Mouse (Mus musculus) midbrain, embryonic 12.5 days (tissue): ENCODE measurements at regions not wholly inside any gene's neighbourhood (a gene's known extent, or its start where the extent isn't known, plus 50 kb on each side); places are given as distances from the start of the nearest gene placed in this dataset.
A peak's percentile ranks its signal among the peaks of the same experiment; 100 is the strongest.

Source experiments
- ATAC-seq: fragments of 200-750 bp; cut with Nextera tagmentation; 2 replicates; pipeline ENCODE4 v1.8.0; 2017; ENCODE audit warnings: low read depth, moderate TSS enrichment, moderate library complexity; ENCODE audit not compliant: low FRiP score
- H3K27ac ChIP-seq: fragments of 300-500 bp; sonication (generic); replicated peaks from 2 replicates; pipeline ENCODE4 v1.5.1; 2016; ENCODE audit warnings: mild to moderate bottlenecking
- H3K27me3 ChIP-seq: fragments of 300-500 bp; sonication (generic); 2 replicates; pipeline ENCODE4 v1.6.1; 2016; ENCODE audit warnings: mild to moderate bottlenecking
- H3K36me3 ChIP-seq: fragments of 300-500 bp; sonication (generic); 2 replicates; pipeline ENCODE4 v1.6.1; 2016
- H3K4me1 ChIP-seq: fragments of 300-500 bp; sonication (generic); 2 replicates; pipeline ENCODE4 v1.6.1; 2016
- H3K4me2 ChIP-seq: fragments of 300-500 bp; sonication (generic); replicated peaks from 2 replicates; pipeline ENCODE4 v1.6.1; 2016; ENCODE audit warnings: mild to moderate bottlenecking, moderate library complexity
- H3K4me3 ChIP-seq: fragments of 300-500 bp; sonication (generic); 2 replicates; pipeline ENCODE4 v1.5.1; 2016; ENCODE audit warnings: mild to moderate bottlenecking
- H3K9ac ChIP-seq: fragments of 300-500 bp; sonication (generic); replicated peaks from 2 replicates; pipeline ENCODE4 v1.6.1; 2016; ENCODE audit warnings: mild to moderate bottlenecking, moderate library complexity
- H3K9me3 ChIP-seq: fragments of 300-500 bp; sonication (generic); 2 replicates; pipeline ENCODE4 v1.6.1; 2016; ENCODE audit warnings: mild to moderate bottlenecking
- WGBS: fragments of 180-500 bp; shearing (Covaris S2); methylation state at CpG from one replicate; pipeline ENCODE4 v1.1.7; 2016; 5-methylcytosine and 5-hydroxymethylcytosine counted together

GRCm38 (mm10) chr2:80717979-80718378, 100.9 kb downstream of the Nup35 start:
- no peaks in the 10 kb centered on the region for H3K4me1 ChIP-seq
- no peak overlapping the region for H3K27ac ChIP-seq
- no peak for ATAC-seq
- no peak overlapping the region for H3K4me2 ChIP-seq
- 74% methylated on average over 2 of the region's 2 CpGs for WGBS
- no peak overlapping the region for H3K4me3 ChIP-seq
- H3K36me3 ChIP-seq = no peaks in the 10 kb centered on the region
- no peaks in the 10 kb centered on the region for H3K27me3 ChIP-seq
- no peaks in the 10 kb centered on the region for H3K9me3 ChIP-seq
- no peak overlapping the region for H3K9ac ChIP-seq

- WGBS = 70% methylated on average over 5 of the region's 5 CpGs
These were observed 107.0 kb downstream of the Nup35 start for GRCm38 (mm10) chr2:80724085-80724484.

GRCm38 (mm10) chr2:80731324-80731723, 114.3 kb downstream of the Nup35 start:
- no peak overlapping the region for H3K4me2 ChIP-seq
- no peaks in the 10 kb centered on the region for H3K9me3 ChIP-seq
- no peaks in the 10 kb centered on the region for H3K27me3 ChIP-seq
- no peak overlapping the region for H3K4me3 ChIP-seq
- H3K4me1 ChIP-seq = no peaks in the 10 kb centered on the region
- no peak overlapping the region for H3K27ac ChIP-seq
- H3K9ac ChIP-seq = no peak overlapping the region
- no peaks in the 10 kb centered on the region for H3K36me3 ChIP-seq
- 88% methylated on average over 3 of the region's 3 CpGs for WGBS
- ATAC-seq = no peak

More at GRCm38 (mm10) chr2:80724085-80724484, 107.0 kb downstream of the Nup35 start:
- H3K4me3 ChIP-seq = no peak overlapping the region
- H3K9ac ChIP-seq = no peak overlapping the region
- no peak overlapping the region for H3K4me2 ChIP-seq
- H3K27ac ChIP-seq = no peak overlapping the region
- ATAC-seq = no peak
- no peaks in the 10 kb centered on the region for H3K9me3 ChIP-seq
- no peaks in the 10 kb centered on the region for H3K36me3 ChIP-seq
- H3K27me3 ChIP-seq = no peaks in the 10 kb centered on the region
- H3K4me1 ChIP-seq = no peaks in the 10 kb centered on the region

GRCm38 (mm10) chr2:80746737-80747136, 129.7 kb downstream of the Nup35 start:
- WGBS = 70% methylated on average over 6 of the region's 6 CpGs

GRCm38 (mm10) chr2:80762013-80762612, 145.1 kb downstream of the Nup35 start:
- WGBS = 35% methylated on average over 3 of the region's 3 CpGs
- H3K4me2 ChIP-seq = no peak overlapping the region
- H3K36me3 ChIP-seq = no peaks in the 10 kb centered on the region
- H3K27ac ChIP-seq = no peak overlapping the region
- ATAC-seq = peak; percentile 44; the same call in 1 of the 2 replicates
- no peak overlapping the region for H3K4me3 ChIP-seq
- H3K4me1 ChIP-seq = no peaks in the 10 kb centered on the region
- H3K9ac ChIP-seq = no peak overlapping the region
- H3K9me3 ChIP-seq = no peaks in the 10 kb centered on the region
- no peaks in the 10 kb centered on the region for H3K27me3 ChIP-seq

More at GRCm38 (mm10) chr2:80746737-80747136, 129.7 kb downstream of the Nup35 start:
- no peaks in the 10 kb centered on the region for H3K4me1 ChIP-seq
- H3K9ac ChIP-seq = no peak overlapping the region
- H3K4me3 ChIP-seq = no peak overlapping the region
- no peaks in the 10 kb centered on the region for H3K36me3 ChIP-seq
- no peaks in the 10 kb centered on the region for H3K27me3 ChIP-seq
- H3K27ac ChIP-seq = no peak overlapping the region
- H3K4me2 ChIP-seq = no peak overlapping the region
- H3K9me3 ChIP-seq = no peaks in the 10 kb centered on the region
- no peak for ATAC-seq

GRCm38 (mm10) chr2:80771176-80771575, 154.1 kb downstream of the Nup35 start:
- no peaks in the 10 kb centered on the region for H3K36me3 ChIP-seq
- no peak overlapping the region for H3K27ac ChIP-seq
- no peaks in the 10 kb centered on the region for H3K4me1 ChIP-seq
- no peak for ATAC-seq
- H3K27me3 ChIP-seq = no peaks in the 10 kb centered on the region
- H3K9me3 ChIP-seq = no peaks in the 10 kb centered on the region
- 83% methylated on average over 5 of the region's 5 CpGs for WGBS
- no peak overlapping the region for H3K4me2 ChIP-seq
- H3K9ac ChIP-seq = no peak overlapping the region
- H3K4me3 ChIP-seq = no peak overlapping the region

GRCm38 (mm10) chr2:80772455-80772854, 155.4 kb downstream of the Nup35 start:
- Histone ChIP-seq H3K4me2 (no peak overlapping the region), H3K4me1 (no peaks in the 10 kb centered on the region), H3K9me3 (no peaks in the 10 kb centered on the region), H3K4me3 (no peak overlapping the region), H3K27me3 (no peaks in the 10 kb centered on the region), H3K36me3 (no peaks in the 10 kb centered on the region), H3K9ac (no peak overlapping the region), H3K27ac (no peak overlapping the region)
- WGBS = 79% methylated on average over 3 of the region's 3 CpGs
- ATAC-seq = no peak

GRCm38 (mm10) chr2:80786370-80786769, 169.3 kb downstream of the Nup35 start:
- no peak for ATAC-seq
- H3K4me2 ChIP-seq = no peak overlapping the region
- no peak overlapping the region for H3K9ac ChIP-seq
- no peaks in the 10 kb centered on the region for H3K27me3 ChIP-seq
- H3K36me3 ChIP-seq = no peaks in the 10 kb centered on the region
- 73% methylated on average over 4 of the region's 4 CpGs for WGBS
- no peaks in the 10 kb centered on the region for H3K4me1 ChIP-seq
- H3K27ac ChIP-seq = no peak overlapping the region
- no peaks in the 10 kb centered on the region for H3K9me3 ChIP-seq
- no peak overlapping the region for H3K4me3 ChIP-seq

- no peaks in the 10 kb centered on the region for H3K9me3 ChIP-seq
- H3K4me1 ChIP-seq = no peaks in the 10 kb centered on the region
- no peak for ATAC-seq
- no peak overlapping the region for H3K4me3 ChIP-seq
- no peak overlapping the region for H3K27ac ChIP-seq
- 75% methylated on average over 14 of the region's 14 CpGs for WGBS
- H3K9ac ChIP-seq = no peak overlapping the region
- no peaks in the 10 kb centered on the region for H3K36me3 ChIP-seq
- H3K27me3 ChIP-seq = no peaks in the 10 kb centered on the region
- no peak overlapping the region for H3K4me2 ChIP-seq
These were observed 176.5 kb downstream of the Nup35 start for GRCm38 (mm10) chr2:80793345-80794147.

GRCm38 (mm10) chr2:80794148-80794507, 177.1 kb downstream of the Nup35 start:
- no peaks in the 10 kb centered on the region for H3K27me3 ChIP-seq
- no peak overlapping the region for H3K27ac ChIP-seq
- WGBS = 81% methylated on average over 7 of the region's 7 CpGs
- no peak overlapping the region for H3K4me2 ChIP-seq
- H3K4me1 ChIP-seq = no peaks in the 10 kb centered on the region
- ATAC-seq = no peak
- no peaks in the 10 kb centered on the region for H3K36me3 ChIP-seq
- H3K9ac ChIP-seq = no peak overlapping the region
- no peak overlapping the region for H3K4me3 ChIP-seq
- no peaks in the 10 kb centered on the region for H3K9me3 ChIP-seq

- Histone ChIP-seq H3K9me3 (no peaks in the 10 kb centered on the region), H3K9ac (no peak overlapping the region), H3K4me2 (no peak overlapping the region), H3K27ac (no peak overlapping the region), H3K27me3 (no peaks in the 10 kb centered on the region), H3K36me3 (no peaks in the 10 kb centered on the region), H3K4me1 (no peaks in the 10 kb centered on the region), H3K4me3 (no peak overlapping the region)
- no peak for ATAC-seq
- WGBS = 77% methylated on average over 2 of the region's 2 CpGs
These were observed 202.2 kb downstream of the Nup35 start for GRCm38 (mm10) chr2:80819268-80819667.

GRCm38 (mm10) chr2:80851056-80851455, 234.0 kb downstream of the Nup35 start:
- 30% methylated on average over 1 of the region's 1 CpGs for WGBS
- ATAC-seq = no peak
- Histone ChIP-seq H3K4me2 (no peak overlapping the region), H3K27me3 (no peaks in the 10 kb centered on the region), H3K9me3 (no peaks in the 10 kb centered on the region), H3K4me1 (no peaks in the 10 kb centered on the region), H3K4me3 (no peak overlapping the region), H3K27ac (no peak overlapping the region), H3K9ac (no peak overlapping the region), H3K36me3 (no peaks in the 10 kb centered on the region)
